Mouse (Mus musculus) forebrain, embryonic 15.5 days (tissue): ENCODE data around the gene Itln1. TPM values are rescaled to one million over a fixed set of nuclear protein-coding genes. Genes with fewer than 3 reads are reported as not detected.

Source experiments
- ATAC-seq: fragments of 200-750 bp; cut with Nextera tagmentation; replicated peaks from 2 replicates; pipeline ENCODE4 v1.8.0; 2017; ENCODE audit warnings: mild to moderate bottlenecking, moderate TSS enrichment, moderate library complexity
- H3K27ac ChIP-seq: fragments of 300-500 bp; sonication (generic); replicated peaks from 2 replicates; pipeline ENCODE4 v1.5.1; 2015; ENCODE audit warnings: mild to moderate bottlenecking, inconsistent platforms
- H3K27me3 ChIP-seq: fragments of 300-500 bp; sonication (generic); 2 replicates; pipeline ENCODE4 v1.6.1; 2015; ENCODE audit warnings: inconsistent platforms
- H3K36me3 ChIP-seq: fragments of 300-500 bp; sonication (generic); 2 replicates; pipeline ENCODE4 v1.6.1; 2015; ENCODE audit warnings: mild to moderate bottlenecking, inconsistent platforms
- H3K4me1 ChIP-seq: fragments of 300-500 bp; sonication (generic); 2 replicates; pipeline ENCODE4 v1.6.1; 2015; ENCODE audit warnings: inconsistent platforms
- H3K4me2 ChIP-seq: fragments of 300-500 bp; sonication (generic); replicated peaks from 2 replicates; pipeline ENCODE4 v1.6.1; 2015; ENCODE audit warnings: mild to moderate bottlenecking, inconsistent platforms
- H3K4me3 ChIP-seq: fragments of 300-500 bp; sonication (generic); 2 replicates; pipeline ENCODE4 v1.5.1; 2015; ENCODE audit warnings: mild to moderate bottlenecking, inconsistent platforms
- H3K9ac ChIP-seq: fragments of 300-500 bp; sonication (generic); replicated peaks from 2 replicates; pipeline ENCODE4 v1.6.1; 2015; ENCODE audit warnings: mild to moderate bottlenecking, inconsistent platforms
- H3K9me3 ChIP-seq: fragments of 300-500 bp; sonication (generic); 2 replicates; pipeline ENCODE4 v1.6.1; 2016; ENCODE audit warnings: inconsistent platforms
- WGBS: fragments of 180-500 bp; shearing (Covaris S2); methylation state at CpG from one replicate; pipeline ENCODE4 v1.1.7; 2015; ENCODE audit warnings: mixed read lengths; 5-methylcytosine and 5-hydroxymethylcytosine counted together
- polyA plus RNA-seq: library from polyadenylated mRNA; unstranded; fragments of >200 nt; fragmentation: Nextera tagmentation; extraction: Ambion mirVana; gene quantifications from 2 replicates; pipeline ENCODE4 v1.2.1, GENCODE M21; 2015

Itln1 gene
- not detected in 2 replicates for polyA plus RNA-seq

DNA sequence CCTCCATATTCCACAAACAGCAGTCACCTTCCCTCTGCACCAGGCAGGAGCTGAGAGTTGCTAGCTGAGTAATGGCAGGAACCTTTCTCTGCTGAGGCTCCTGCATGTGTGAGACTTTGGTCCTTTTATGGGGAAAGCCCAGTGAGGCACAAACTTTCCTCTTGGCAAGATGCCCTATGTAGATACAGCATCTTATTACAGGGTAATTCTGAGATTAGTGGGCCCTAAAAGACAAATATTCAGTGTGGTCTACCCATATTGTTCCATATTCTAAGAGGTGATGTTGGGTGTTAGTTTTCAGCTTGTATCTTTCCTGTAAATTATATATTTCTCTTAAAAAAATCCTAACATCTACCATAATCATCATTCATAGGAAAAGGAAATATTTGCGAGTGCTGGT lies at the start of gene Itln1:
TSS of gene Itln1 (minus strand) at position 101 of the 400 bp plus-strand sequence.
- ATAC-seq: no peak
- Histone ChIP-seq H3K4me1 (no peaks in the 10 kb centered on the region), H3K4me3 (no peak within 1 kb of the TSS), H3K4me2 (no peak within 1 kb of the TSS), H3K36me3 (no peaks in the 10 kb centered on the region), H3K27ac (no peak within 1 kb of the TSS), H3K9me3 (0 out of 2 replicates have a peak, but pooled peaks cover 10% of the 10 kb centered on the region), H3K9ac (no peak within 1 kb of the TSS), H3K27me3 (no peaks in the 10 kb centered on the region)
- WGBS: 100% methylated on average over 1 of the region's 1 CpGs

DNA sequence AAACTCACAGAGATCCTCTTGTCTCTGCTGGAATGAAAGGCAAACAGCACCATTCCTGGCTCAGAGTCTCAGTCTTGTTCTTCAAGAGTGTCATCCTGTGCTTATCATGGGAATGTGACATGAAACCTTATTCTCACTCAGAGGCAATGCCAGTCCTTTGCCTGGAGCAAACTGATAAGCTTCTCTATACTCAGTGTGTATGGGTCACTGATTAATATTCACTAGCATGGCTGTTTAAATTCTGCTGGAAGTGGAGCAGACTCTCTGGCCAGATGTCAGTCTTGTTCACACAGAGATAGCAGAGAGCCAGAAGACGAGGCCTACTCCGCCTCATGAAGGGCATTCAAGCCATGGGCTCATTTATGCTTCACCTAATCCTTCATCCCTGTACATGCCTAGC lies 49.5 kb upstream of the Itln1 start:
- no peaks in the 10 kb centered on the region for H3K4me1 ChIP-seq
- H3K9me3 ChIP-seq: no peaks in the 10 kb centered on the region
- ATAC-seq: no peak
- no peaks in the 10 kb centered on the region for H3K36me3 ChIP-seq
- no peak overlapping the region for H3K9ac ChIP-seq
- no peaks in the 10 kb centered on the region for H3K27me3 ChIP-seq
- no peak overlapping the region for H3K4me3 ChIP-seq
- H3K27ac ChIP-seq: no peak overlapping the region
- no peak overlapping the region for H3K4me2 ChIP-seq
- 81% methylated on average over 2 of the region's 2 CpGs for WGBS

DNA sequence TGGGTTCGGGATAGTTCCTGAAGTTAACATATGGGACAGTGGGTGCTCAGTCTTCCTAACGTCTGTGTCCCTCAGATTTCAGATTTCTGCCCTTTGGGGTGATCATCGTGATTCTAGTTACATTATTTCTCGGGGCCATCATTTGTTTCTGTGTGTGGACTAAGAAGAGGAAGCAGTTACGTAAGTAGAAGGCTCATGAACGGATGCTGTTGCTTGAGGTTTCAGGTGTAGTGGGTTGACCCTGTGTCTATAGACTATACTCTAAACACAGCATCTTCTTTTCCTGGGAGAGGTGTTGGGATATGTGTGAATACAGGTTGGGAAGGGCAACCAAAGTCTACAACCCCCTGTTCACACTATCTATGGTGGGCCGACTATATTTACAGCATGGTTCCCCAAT lies 42.1 kb upstream of the Itln1 start:
- no peaks in the 10 kb centered on the region for H3K27me3 ChIP-seq
- no peak overlapping the region for H3K4me2 ChIP-seq
- no peaks in the 10 kb centered on the region for H3K4me1 ChIP-seq
- no peak overlapping the region for H3K27ac ChIP-seq
- H3K36me3 ChIP-seq: no peaks in the 10 kb centered on the region
- WGBS: 85% methylated on average over 7 of the region's 7 CpGs
- H3K4me3 ChIP-seq: no peak overlapping the region
- H3K9me3 ChIP-seq: no peaks in the 10 kb centered on the region
- ATAC-seq: no peak
- H3K9ac ChIP-seq: no peak overlapping the region

DNA sequence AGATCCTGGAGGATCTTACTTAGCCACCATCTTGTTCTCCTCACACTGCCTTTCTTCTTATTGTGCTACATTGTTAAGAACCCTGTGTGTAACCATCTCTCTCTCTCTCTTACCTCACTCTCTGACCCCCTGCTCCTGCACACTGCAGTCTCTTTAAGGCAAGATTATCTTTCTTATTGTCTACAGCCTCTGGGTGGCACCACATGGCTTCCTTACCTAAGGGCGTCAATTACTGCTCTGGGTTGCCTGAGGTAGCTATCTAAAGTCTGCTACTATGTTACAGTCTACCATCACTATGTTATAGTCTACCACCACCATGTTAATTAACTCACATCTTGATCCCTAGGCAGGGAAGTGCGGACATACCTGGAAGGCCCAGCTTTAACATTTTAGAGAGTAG lies 33.3 kb upstream of the Itln1 start:
- Histone ChIP-seq H3K36me3 (no peaks in the 10 kb centered on the region), H3K4me3 (no peak overlapping the region), H3K9me3 (no peaks in the 10 kb centered on the region), H3K4me2 (no peak overlapping the region), H3K27ac (no peak overlapping the region), H3K9ac (no peak overlapping the region), H3K27me3 (no peaks in the 10 kb centered on the region), H3K4me1 (no peaks in the 10 kb centered on the region)
- no peak for ATAC-seq
- 64% methylated on average over 2 of the region's 2 CpGs for WGBS

DNA sequence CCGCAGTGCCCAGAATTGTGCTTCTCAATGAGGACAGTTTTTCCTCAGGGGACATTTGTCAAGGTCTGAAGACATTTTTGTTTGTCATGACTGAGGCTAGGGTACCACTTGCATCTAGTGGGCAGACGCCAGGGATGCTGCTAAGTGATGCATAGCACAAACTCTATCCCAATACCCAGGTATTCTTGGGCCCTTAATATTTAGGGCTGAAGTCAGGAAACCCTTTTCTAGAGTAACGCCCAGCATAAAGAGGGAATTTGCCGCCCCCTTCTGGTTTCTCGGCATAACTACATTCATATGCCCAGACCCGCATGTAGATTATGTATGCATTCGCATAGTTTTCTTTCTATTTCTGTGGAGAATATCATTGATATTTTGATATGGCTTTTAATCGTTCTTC lies 31.7 kb upstream of the Itln1 start:
- 21% methylated on average over 8 of the region's 8 CpGs for WGBS
- H3K27me3 ChIP-seq: no peaks in the 10 kb centered on the region
- no peaks in the 10 kb centered on the region for H3K9me3 ChIP-seq
- no peak overlapping the region for H3K27ac ChIP-seq
- no peak overlapping the region for H3K4me3 ChIP-seq
- no peak overlapping the region for H3K9ac ChIP-seq
- no peaks in the 10 kb centered on the region for H3K4me1 ChIP-seq
- H3K36me3 ChIP-seq: no peaks in the 10 kb centered on the region
- peak; percentile 29; the same call in 1 of the 2 replicates for ATAC-seq
- H3K4me2 ChIP-seq: no peak overlapping the region

DNA sequence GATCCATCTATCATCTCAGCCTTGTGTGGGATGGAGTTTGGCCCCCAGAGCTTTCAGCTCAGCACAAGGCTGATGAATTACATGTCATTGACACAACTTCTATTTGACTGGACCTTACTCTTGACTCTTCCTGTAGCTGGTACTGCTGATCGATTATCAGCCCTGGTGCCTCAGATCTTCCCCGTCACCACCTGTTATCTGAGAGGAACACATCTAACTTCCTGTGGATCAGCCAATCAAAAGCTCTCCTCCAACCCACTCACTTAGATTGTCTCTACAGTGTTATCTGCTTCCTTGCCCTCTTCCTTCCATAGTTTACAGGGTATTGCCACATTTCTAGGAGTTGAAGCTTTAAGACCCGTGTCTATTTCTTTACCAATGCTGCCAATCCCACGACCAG lies 30.8 kb upstream of the Itln1 start:
- 83% methylated on average over 4 of the region's 4 CpGs for WGBS
- H3K27me3 ChIP-seq: no peaks in the 10 kb centered on the region
- H3K4me2 ChIP-seq: no peak overlapping the region
- H3K4me3 ChIP-seq: no peak overlapping the region
- H3K9me3 ChIP-seq: no peaks in the 10 kb centered on the region
- no peak overlapping the region for H3K27ac ChIP-seq
- ATAC-seq: no peak
- H3K9ac ChIP-seq: no peak overlapping the region
- no peaks in the 10 kb centered on the region for H3K4me1 ChIP-seq
- no peaks in the 10 kb centered on the region for H3K36me3 ChIP-seq

DNA sequence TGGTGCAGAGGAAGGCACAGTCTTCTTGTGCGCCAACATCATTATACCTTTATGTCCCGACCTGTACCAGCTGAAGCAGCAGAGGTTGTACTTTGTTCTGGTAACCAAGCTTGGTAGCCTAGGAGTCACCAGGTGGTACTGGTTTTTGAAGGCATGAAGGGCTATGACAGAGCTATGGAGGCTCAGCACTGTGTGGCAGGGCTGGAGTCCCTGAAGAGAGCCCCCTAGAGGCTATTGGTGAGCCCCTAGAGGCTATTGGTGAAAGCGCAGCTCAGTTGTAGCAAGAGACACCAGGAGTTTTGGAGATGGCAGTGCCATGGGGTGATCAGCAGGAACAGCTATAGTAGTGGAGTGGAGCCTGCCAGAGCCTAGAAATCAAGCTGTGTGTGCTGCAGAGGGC lies 29.2 kb upstream of the Itln1 start:
- WGBS: 55% methylated on average over 3 of the region's 3 CpGs
- Histone ChIP-seq H3K4me2 (no peak overlapping the region), H3K4me3 (no peak overlapping the region), H3K27me3 (no peaks in the 10 kb centered on the region), H3K9ac (no peak overlapping the region), H3K4me1 (no peaks in the 10 kb centered on the region), H3K27ac (no peak overlapping the region), H3K9me3 (no peaks in the 10 kb centered on the region), H3K36me3 (no peaks in the 10 kb centered on the region)
- ATAC-seq: 0 out of 2 replicates have a peak, but pooled peaks have one; percentile 58

DNA sequence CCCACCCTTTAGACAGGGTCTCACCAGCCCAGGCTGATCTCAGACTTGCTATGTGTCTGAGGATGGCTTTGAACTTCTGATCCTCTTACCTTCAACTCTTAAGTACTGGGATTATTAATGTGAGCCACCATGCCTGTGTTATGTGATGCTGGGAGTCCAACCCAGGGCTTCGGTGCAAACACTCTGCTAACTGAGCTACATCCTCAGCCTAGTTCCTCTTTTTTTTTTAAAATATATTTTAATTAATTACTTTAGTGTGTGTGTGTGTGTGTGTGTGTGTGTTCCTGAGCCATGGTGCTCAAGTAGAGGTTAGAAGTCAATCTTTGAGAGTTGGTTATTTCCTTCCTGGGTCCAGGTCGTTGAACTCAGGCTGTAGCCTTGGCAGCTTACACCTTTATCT lies 27.9 kb upstream of the Itln1 start:
- WGBS: 84% methylated on average over 2 of the region's 2 CpGs
- H3K36me3 ChIP-seq: no peaks in the 10 kb centered on the region
- no peak overlapping the region for H3K4me2 ChIP-seq
- H3K27me3 ChIP-seq: no peaks in the 10 kb centered on the region
- no peak overlapping the region for H3K4me3 ChIP-seq
- no peaks in the 10 kb centered on the region for H3K4me1 ChIP-seq
- H3K27ac ChIP-seq: no peak overlapping the region
- H3K9me3 ChIP-seq: no peaks in the 10 kb centered on the region
- H3K9ac ChIP-seq: no peak overlapping the region
- no peak for ATAC-seq

DNA sequence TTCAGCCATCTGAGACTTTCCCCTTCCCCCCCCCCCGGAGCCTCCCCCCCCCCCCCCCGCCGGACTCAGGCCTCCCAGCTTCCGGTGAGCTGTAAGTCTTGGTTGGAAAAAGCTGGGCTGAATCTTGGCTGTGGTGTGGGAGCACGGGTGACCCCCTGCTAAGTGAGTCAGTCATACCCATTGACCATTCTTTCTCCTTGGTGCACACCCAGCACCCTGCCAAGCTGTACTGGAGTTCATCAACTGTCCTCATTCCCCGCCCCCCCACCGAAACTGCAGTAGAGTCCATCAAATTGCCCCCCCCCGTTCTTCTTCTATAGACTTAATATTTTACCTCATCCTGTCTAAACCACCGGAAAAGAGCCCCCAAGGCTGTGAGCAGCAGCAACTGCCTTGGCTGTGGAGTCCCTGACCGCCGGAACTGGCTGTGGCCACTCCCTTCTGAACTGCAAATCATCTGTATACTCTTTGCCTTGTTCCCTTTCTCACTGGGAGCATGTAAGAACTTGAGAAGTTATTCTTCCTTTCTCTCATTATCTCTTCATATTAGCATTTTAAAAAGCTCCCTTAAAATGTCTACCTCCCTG lies 26.6 kb upstream of the Itln1 start:
- Histone ChIP-seq H3K27ac (no peak overlapping the region), H3K9me3 (no peaks in the 10 kb centered on the region), H3K9ac (no peak overlapping the region), H3K27me3 (no peaks in the 10 kb centered on the region), H3K4me1 (no peaks in the 10 kb centered on the region), H3K4me3 (no peak overlapping the region), H3K4me2 (no peak overlapping the region), H3K36me3 (no peaks in the 10 kb centered on the region)
- no peak for ATAC-seq
- WGBS: 70% methylated on average over 7 of the region's 11 CpGs

DNA sequence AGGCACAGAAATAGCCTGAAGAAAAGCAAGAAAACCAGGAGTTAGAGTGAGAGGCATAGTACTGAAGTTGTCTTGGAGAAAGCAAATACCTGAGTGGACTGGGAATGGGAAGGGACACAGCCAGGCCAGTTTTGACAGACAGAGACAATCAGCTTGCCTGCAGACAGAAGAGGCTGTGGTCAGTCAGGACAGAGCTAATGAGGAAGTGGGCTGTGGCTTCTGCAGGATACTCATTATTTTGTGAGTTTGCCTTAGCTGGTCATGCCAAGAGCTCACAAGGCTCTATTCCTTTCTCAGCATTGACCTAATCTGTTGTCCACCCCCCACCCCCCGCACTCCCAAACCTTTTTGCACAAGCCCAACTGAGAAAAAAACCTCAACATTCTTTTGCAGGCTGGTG lies 26.1 kb upstream of the Itln1 start:
- Histone ChIP-seq H3K4me3 (no peak overlapping the region), H3K27ac (no peak overlapping the region), H3K9me3 (no peaks in the 10 kb centered on the region), H3K9ac (no peak overlapping the region), H3K36me3 (no peaks in the 10 kb centered on the region), H3K4me1 (no peaks in the 10 kb centered on the region), H3K4me2 (no peak overlapping the region), H3K27me3 (no peaks in the 10 kb centered on the region)
- 59% methylated on average over 1 of the region's 1 CpGs for WGBS
- no peak for ATAC-seq

DNA sequence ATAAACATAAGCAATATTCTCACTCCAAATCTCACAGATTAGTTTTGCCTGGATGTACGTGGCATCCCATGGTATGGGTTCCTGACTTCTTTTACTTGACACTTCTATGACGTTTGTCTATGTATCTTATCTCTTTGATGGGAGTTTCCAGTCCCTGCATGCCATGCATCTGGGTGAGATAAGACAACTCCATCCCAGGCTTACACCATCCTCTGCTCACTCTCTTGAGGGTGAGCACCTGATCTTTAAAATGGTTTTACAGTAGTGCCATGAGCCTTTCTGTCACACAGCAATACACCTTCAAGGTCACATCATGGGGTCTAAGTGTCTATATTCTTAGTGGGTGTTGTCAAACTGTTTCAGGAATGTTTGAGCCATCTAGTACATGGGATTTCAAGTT lies 25.2 kb upstream of the Itln1 start:
- 82% methylated on average over 2 of the region's 2 CpGs for WGBS

DNA sequence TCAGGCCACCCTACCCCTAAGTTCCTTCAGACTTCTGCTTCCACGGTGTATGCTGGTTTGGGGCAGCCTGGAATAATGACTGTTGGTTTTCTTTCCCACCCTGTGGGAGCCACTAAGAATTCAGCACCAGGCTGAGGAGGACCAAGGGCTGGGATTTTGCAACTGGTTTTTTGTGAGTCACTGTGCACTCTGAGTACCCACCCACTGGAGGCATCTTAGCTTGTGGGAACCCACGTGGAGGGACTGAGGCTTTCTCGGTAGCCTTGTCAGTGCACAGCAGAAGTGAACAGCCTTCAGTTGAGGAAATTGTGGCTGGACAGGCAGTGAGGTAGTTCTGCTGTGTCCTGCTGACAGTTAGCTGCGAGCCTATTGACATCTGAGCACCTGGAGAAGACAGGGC lies 23.8 kb upstream of the Itln1 start, which contains the start of gene Cd244a:
TSS of gene Cd244a (plus strand) at position 296 of the 400 bp plus-strand sequence.
- Histone ChIP-seq H3K36me3 (no peaks in the 10 kb centered on the region), H3K9me3 (no peaks in the 10 kb centered on the region), H3K4me3 (no peak within 1 kb of the TSS), H3K9ac (no peak within 1 kb of the TSS), H3K27ac (no peak within 1 kb of the TSS), H3K4me2 (no peak within 1 kb of the TSS), H3K4me1 (no peaks in the 10 kb centered on the region), H3K27me3 (no peaks in the 10 kb centered on the region)
- no peak for ATAC-seq
- WGBS: 86% methylated on average over 4 of the region's 4 CpGs

More for the DNA sequence above, 25.2 kb upstream of the Itln1 start:
- H3K27ac ChIP-seq: no peak overlapping the region
- no peak overlapping the region for H3K9ac ChIP-seq
- H3K9me3 ChIP-seq: no peaks in the 10 kb centered on the region
- no peak overlapping the region for H3K4me3 ChIP-seq
- no peaks in the 10 kb centered on the region for H3K4me1 ChIP-seq
- ATAC-seq: no peak
- no peak overlapping the region for H3K4me2 ChIP-seq
- H3K36me3 ChIP-seq: no peaks in the 10 kb centered on the region
- H3K27me3 ChIP-seq: no peaks in the 10 kb centered on the region

DNA sequence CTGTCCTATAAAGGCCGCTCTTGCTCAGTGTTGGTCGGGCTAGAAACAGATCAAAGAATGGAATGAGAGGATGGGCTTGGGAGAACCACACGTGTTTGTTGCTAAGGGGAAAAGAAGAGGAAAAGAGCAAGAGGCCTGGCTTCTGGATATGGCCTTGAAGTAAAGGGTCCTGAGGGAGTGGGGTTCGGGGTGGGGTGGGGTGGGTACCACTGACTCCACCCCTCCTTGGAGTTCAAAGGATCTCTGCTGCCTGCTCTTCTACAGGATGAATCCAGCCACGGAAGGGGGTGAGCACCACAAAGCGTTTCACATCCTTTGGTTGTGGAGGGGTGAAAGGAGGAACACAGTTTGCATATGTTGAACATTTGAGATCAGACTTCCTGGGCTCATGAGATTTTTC lies 23.3 kb upstream of the Itln1 start:
- Histone ChIP-seq H3K36me3 (no peaks in the 10 kb centered on the region), H3K4me3 (no peak overlapping the region), H3K4me2 (no peak overlapping the region), H3K27me3 (no peaks in the 10 kb centered on the region), H3K4me1 (no peaks in the 10 kb centered on the region), H3K27ac (no peak overlapping the region), H3K9me3 (no peaks in the 10 kb centered on the region), H3K9ac (no peak overlapping the region)
- 76% methylated on average over 6 of the region's 6 CpGs for WGBS
- ATAC-seq: no peak
